Comparison of ENCODE assay signal across 8 mouse cellular contexts in the genomic region with DNA sequence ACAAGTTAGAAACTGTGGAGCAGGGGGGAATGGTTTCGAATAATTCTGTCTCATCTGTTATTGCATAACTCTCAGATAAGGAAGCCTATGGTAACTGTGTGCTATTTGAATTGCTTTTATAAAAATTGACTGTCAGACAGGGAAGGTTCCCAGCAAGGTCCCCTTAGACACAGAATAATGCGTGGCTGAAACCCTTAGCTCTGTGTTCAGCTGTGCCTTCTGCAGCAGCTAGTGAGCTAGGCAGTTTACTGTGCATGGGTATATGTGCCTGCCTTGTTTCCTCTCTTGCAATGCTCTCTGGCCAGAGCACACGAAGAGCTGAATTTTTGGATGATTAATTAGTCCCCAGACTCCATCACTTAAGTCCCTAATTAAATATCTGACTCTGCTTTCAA. TPM values are rescaled to one million over a fixed set of nuclear protein-coding genes. Genes with fewer than 3 reads are reported as not detected.
DNase-seq lines count a peak whose midpoint lies in the region; ATAC-seq lines count a peak whose summit lies in the region.

No protein-coding gene starts in this region.

- H3K4me1 ChIP-seq in heart, embryonic 11.5 days (ENCODE audit: control insufficient read depth, insufficient read depth, low read length): peaks cover 9% of the 10 kb centered on the region
- H3K4me1 ChIP-seq in liver, embryonic 13.5 days (replicated peaks): peaks cover 30% of the 10 kb centered on the region

- DNase-seq in adrenal gland, postnatal 10 days: peak; percentile 12
- no peak for DNase-seq in adrenal gland, postnatal 25 days
- DNase-seq in Muller cell, postnatal 12 days (ENCODE audit: inconsistent ontology term): peak; percentile 9
- no peak for DNase-seq in liver, embryonic 13.5 days
- no peak for DNase-seq in urinary bladder, postnatal 36 days (ENCODE audit: low spot score in 2 of 2)
- DNase-seq in cerebellum, postnatal 25 days: no peak
- no peak for DNase-seq in adrenal gland, adult 8-10 months

- peak overlapping the region; percentile 82 for H3K27ac ChIP-seq in heart, embryonic 11.5 days (ENCODE audit: low read depth, low read length)
- H3K27ac ChIP-seq in liver, embryonic 13.5 days: no peak overlapping the region

- peak overlapping the region; percentile 60 for H3K9ac ChIP-seq in heart, embryonic 11.5 days (ENCODE audit: low read depth, low read length)
- H3K9ac ChIP-seq in liver, embryonic 13.5 days: no peak overlapping the region

- H3K27me3 ChIP-seq in heart, embryonic 11.5 days (ENCODE audit: control insufficient read depth, insufficient read depth, low read length): no peaks in the 10 kb centered on the region
- H3K27me3 ChIP-seq in liver, embryonic 13.5 days: no peaks in the 10 kb centered on the region

- no peaks in the 10 kb centered on the region for H3K9me3 ChIP-seq in heart, embryonic 11.5 days (replicated peaks; ENCODE audit: control insufficient read depth, low read length)
- H3K9me3 ChIP-seq in liver, embryonic 13.5 days (replicated peaks): no peaks in the 10 kb centered on the region

- WGBS in heart, embryonic 11.5 days (ENCODE audit: insufficient replicate concordance): 35% methylated on average over 3 of the region's 3 CpGs
- WGBS in liver, embryonic 13.5 days (ENCODE audit: insufficient replicate concordance): 24% methylated on average over 3 of the region's 3 CpGs

- H3K4me2 ChIP-seq in heart, embryonic 11.5 days: peak overlapping the region; percentile 55
- H3K4me2 ChIP-seq in liver, embryonic 13.5 days: 0 out of 2 replicates have a peak overlapping the region, but pooled peaks have one; percentile 24

- peak overlapping the region; percentile 28 for H3K4me3 ChIP-seq in heart, embryonic 11.5 days (ENCODE audit: low read depth, low read length)
- no peak overlapping the region for H3K4me3 ChIP-seq in liver, embryonic 13.5 days (replicated peaks)

- no peaks in the 10 kb centered on the region for H3K36me3 ChIP-seq in heart, embryonic 11.5 days (ENCODE audit: control insufficient read depth, insufficient read depth, low read length)
- no peaks in the 10 kb centered on the region for H3K36me3 ChIP-seq in liver, embryonic 13.5 days

- no peak for ATAC-seq in heart, embryonic 11.5 days (replicated peaks; ENCODE audit: insufficient number of reproducible peaks, low FRiP score, low TSS enrichment)
- ATAC-seq in liver, embryonic 13.5 days (ENCODE audit: low read depth): no peak

RNA-seq across cellular contexts. Expression of a gene that starts 1.4 kb away (rescaled TPM):
- total RNA-seq in adrenal gland, postnatal 10 days (2021): 10 to 100 TPM; 23.7 to 24.5 TPM
- 11.0 and 14.4 TPM in 2 replicates for total RNA-seq in adrenal gland, postnatal 25 days (2021)
- 9.7 and 12.1 TPM in 2 replicates for polyA plus RNA-seq in heart, embryonic 11.5 days (2014; fragmentation: Nextera tagmentation; extraction: Ambion mirVana)
- 0.20 and 0.29 TPM in 2 replicates for polyA plus RNA-seq in liver, embryonic 13.5 days (2015; fragmentation: Nextera tagmentation; extraction: Ambion mirVana)
- 10 to 100 TPM; 13.5 to 14.8 (median 14.5) TPM for total RNA-seq in adrenal gland, adult 8-10 months (2022)

Comparison
In these comparisons a context has a peak if more than half of its experiments do, and no peak if none do; other contexts are left out.
1. DNase-seq: peak in adrenal gland, postnatal 10 days (single experiment) and Muller cell, postnatal 12 days (single experiment); none in adrenal gland, postnatal 25 days (single experiment), liver, embryonic 13.5 days (single experiment), urinary bladder, postnatal 36 days (0 of 2), cerebellum, postnatal 25 days (0 of 2) and adrenal gland, adult 8-10 months (single experiment).